ENCODE assay signal across 19 mouse cellular contexts in genomic region chr7:133477221-133477620, GRCm38 (mm10).
DNase-seq lines count a peak whose midpoint lies in the region; ATAC-seq and TF ChIP-seq lines count a peak whose summit lies in the region.
"Had no signal": no experiment of that assay in that cellular context is flagged by ENCODE, and none has a peak within 500 bp of the region (broad histone marks: within the 10 kb centered on the region; RNA-seq: fewer than 3 reads in every experiment).

No protein-coding gene starts in this region.

- H3K27ac ChIP-seq in hindbrain, postnatal 0 days = no peak overlapping the region
- no peak overlapping the region for H3K27ac ChIP-seq in hindbrain, embryonic 10.5 days
- H3K27ac ChIP-seq in neural tube, embryonic 14.5 days (ENCODE audit: low read depth, low read length) = no peak overlapping the region
- no peak overlapping the region for H3K27ac ChIP-seq in neural tube, embryonic 15.5 days (replicated peaks)
- no peak overlapping the region for H3K27ac ChIP-seq in forebrain, embryonic 14.5 days (ENCODE audit: low read depth, low read length)
- H3K27ac ChIP-seq: liver, embryonic 12.5 days; lung, embryonic 15.5 days had no signal

- H3K4me3 ChIP-seq in hindbrain, postnatal 0 days (ENCODE audit: low read length) = no peak overlapping the region
- H3K4me3 ChIP-seq in hindbrain, embryonic 10.5 days = no peak overlapping the region
- no peak overlapping the region for H3K4me3 ChIP-seq in neural tube, embryonic 14.5 days (ENCODE audit: low read depth, low read length)
- H3K4me3 ChIP-seq in neural tube, embryonic 15.5 days (replicated peaks) = no peak overlapping the region
- H3K4me3 ChIP-seq in forebrain, embryonic 14.5 days (ENCODE audit: low read depth, low read length) = no peak overlapping the region
- H3K4me3 ChIP-seq: erythroblast, embryonic 14.5 days; liver, embryonic 12.5 days; lung, embryonic 15.5 days; myocyte had no signal

- H3K27me3 ChIP-seq in hindbrain, postnatal 0 days (ENCODE audit: insufficient read depth, low read length) = no peaks in the 10 kb centered on the region
- no peaks in the 10 kb centered on the region for H3K27me3 ChIP-seq in hindbrain, embryonic 10.5 days (ENCODE audit: insufficient read depth, poor library complexity, severe bottlenecking)
- H3K27me3 ChIP-seq in neural tube, embryonic 14.5 days (ENCODE audit: control insufficient read depth, insufficient read depth, low read length) = no peaks in the 10 kb centered on the region
- no peaks in the 10 kb centered on the region for H3K27me3 ChIP-seq in neural tube, embryonic 15.5 days (replicated peaks)
- no peaks in the 10 kb centered on the region for H3K27me3 ChIP-seq in forebrain, embryonic 14.5 days (replicated peaks; ENCODE audit: control insufficient read depth, insufficient read depth, low read length)
- H3K27me3 ChIP-seq: liver, embryonic 12.5 days; lung, embryonic 15.5 days had no signal

- H3K9me3 ChIP-seq in hindbrain, postnatal 0 days (ENCODE audit: low read length) = no peaks in the 10 kb centered on the region
- H3K9me3 ChIP-seq in hindbrain, embryonic 10.5 days = 0 out of 2 replicates have a peak, but pooled peaks cover 3% of the 10 kb centered on the region
- no peaks in the 10 kb centered on the region for H3K9me3 ChIP-seq in neural tube, embryonic 14.5 days (ENCODE audit: control insufficient read depth, low read length)
- H3K9me3 ChIP-seq in neural tube, embryonic 15.5 days (replicated peaks) = no peaks in the 10 kb centered on the region
- H3K9me3 ChIP-seq in forebrain, embryonic 14.5 days (replicated peaks; ENCODE audit: control insufficient read depth, low read length) = no peaks in the 10 kb centered on the region
- H3K9me3 ChIP-seq: liver, embryonic 12.5 days; lung, embryonic 15.5 days had no signal

- no peak for TF ChIP-seq CTCF in hindbrain, postnatal 0 days (IDR thresholded peaks at IDR 0.05; ENCODE audit: low read depth)

- DNase-seq in hindbrain, postnatal 0 days (ENCODE audit: low spot score) = peak; percentile 52
- no peak for DNase-seq in hindbrain, embryonic 10.5 days (ENCODE audit: low spot score)
- DNase-seq in forebrain, embryonic 14.5 days (ENCODE audit: low spot score) = peak; percentile 63
- DNase-seq in right cerebral cortex, postnatal 25 days = peak; percentile 36
- DNase-seq in embryo, embryonic 10 days (ENCODE audit: low spot score) = no peak
- DNase-seq: cerebellum, adult 11 months; heart, postnatal 14 days; kidney, adult 18-20 months; kidney, postnatal 10 days; layer of hippocampus, postnatal 36 days; retina, postnatal 1 day; thymus, postnatal 25 days had no signal

- no peak overlapping the region for H3K9ac ChIP-seq in hindbrain, postnatal 0 days (replicated peaks; ENCODE audit: low read length)
- no peak overlapping the region for H3K9ac ChIP-seq in neural tube, embryonic 14.5 days (replicated peaks; ENCODE audit: low read depth, low read length)
- no peak overlapping the region for H3K9ac ChIP-seq in neural tube, embryonic 15.5 days (replicated peaks)
- H3K9ac ChIP-seq in forebrain, embryonic 14.5 days (ENCODE audit: low read length) = no peak overlapping the region
- H3K9ac ChIP-seq: liver, embryonic 12.5 days; lung, embryonic 15.5 days had no signal

- H3K36me3 ChIP-seq in hindbrain, postnatal 0 days (ENCODE audit: insufficient read depth, low read length) = no peaks in the 10 kb centered on the region
- H3K36me3 ChIP-seq in hindbrain, embryonic 10.5 days = no peaks in the 10 kb centered on the region
- H3K36me3 ChIP-seq in neural tube, embryonic 14.5 days (ENCODE audit: control insufficient read depth, insufficient read depth, low read length) = no peaks in the 10 kb centered on the region
- no peaks in the 10 kb centered on the region for H3K36me3 ChIP-seq in neural tube, embryonic 15.5 days
- H3K36me3 ChIP-seq in forebrain, embryonic 14.5 days (ENCODE audit: control insufficient read depth, insufficient read depth, low read length) = no peaks in the 10 kb centered on the region
- H3K36me3 ChIP-seq: liver, embryonic 12.5 days; lung, embryonic 15.5 days had no signal

- H3K4me1 ChIP-seq in hindbrain, postnatal 0 days (ENCODE audit: insufficient read depth, low read length) = no peaks in the 10 kb centered on the region; the same call in 1 of the 2 replicates
- H3K4me1 ChIP-seq in hindbrain, embryonic 10.5 days (replicated peaks) = peaks cover 15% of the 10 kb centered on the region
- H3K4me1 ChIP-seq in neural tube, embryonic 14.5 days (ENCODE audit: control insufficient read depth, insufficient read depth, low read length) = peaks cover 2% of the 10 kb centered on the region; the same call in 1 of the 2 replicates
- peaks cover 12% of the 10 kb centered on the region for H3K4me1 ChIP-seq in neural tube, embryonic 15.5 days
- H3K4me1 ChIP-seq in forebrain, embryonic 14.5 days (ENCODE audit: control insufficient read depth, insufficient read depth, low read length) = no peaks in the 10 kb centered on the region
- H3K4me1 ChIP-seq: liver, embryonic 12.5 days had no signal

- peak; percentile 56; the same call in 1 of the 2 replicates for ATAC-seq in hindbrain, postnatal 0 days
- ATAC-seq in neural tube, embryonic 14.5 days (ENCODE audit: low read depth) = peak; percentile 34; the same call in 1 of the 2 replicates
- ATAC-seq in neural tube, embryonic 15.5 days (ENCODE audit: low FRiP score) = no peak
- ATAC-seq in forebrain, embryonic 14.5 days = peak; percentile 66
- ATAC-seq: liver, embryonic 12.5 days had no signal

- 57% methylated on average over 6 of the region's 6 CpGs for WGBS in hindbrain, postnatal 0 days
- 91% methylated on average over 6 of the region's 6 CpGs for WGBS in hindbrain, embryonic 10.5 days
- 62% methylated on average over 6 of the region's 6 CpGs for WGBS in neural tube, embryonic 14.5 days
- 46% methylated on average over 6 of the region's 6 CpGs for WGBS in neural tube, embryonic 15.5 days
- 70% methylated on average over 6 of the region's 6 CpGs for WGBS in forebrain, embryonic 14.5 days

- no peak overlapping the region for H3K4me2 ChIP-seq in hindbrain, postnatal 0 days (ENCODE audit: low read depth, low read length)
- H3K4me2 ChIP-seq in neural tube, embryonic 14.5 days (ENCODE audit: low read depth, low read length) = no peak overlapping the region
- H3K4me2 ChIP-seq in neural tube, embryonic 15.5 days = no peak overlapping the region
- no peak overlapping the region for H3K4me2 ChIP-seq in forebrain, embryonic 14.5 days (ENCODE audit: low read length)
- H3K4me2 ChIP-seq: heart, embryonic 11.5 days; liver, embryonic 12.5 days; lung, embryonic 15.5 days had no signal

Comparison
In these comparisons a context has a peak if more than half of its experiments do, and no peak if none do; other contexts are left out.
1. DNase-seq: peak in hindbrain, postnatal 0 days (single experiment), forebrain, embryonic 14.5 days (single experiment) and right cerebral cortex, postnatal 25 days (single experiment); none in hindbrain, embryonic 10.5 days (single experiment) and embryo, embryonic 10 days (single experiment).